Mouse (Mus musculus) heart, adult 11 months (tissue): ENCODE data around the gene Fabp3.

ENCODE experiments used
- DNase-seq: peaks from one replicate; pipeline ENCODE4 v3.0.0; 2022

Gene Fabp3

DNA sequence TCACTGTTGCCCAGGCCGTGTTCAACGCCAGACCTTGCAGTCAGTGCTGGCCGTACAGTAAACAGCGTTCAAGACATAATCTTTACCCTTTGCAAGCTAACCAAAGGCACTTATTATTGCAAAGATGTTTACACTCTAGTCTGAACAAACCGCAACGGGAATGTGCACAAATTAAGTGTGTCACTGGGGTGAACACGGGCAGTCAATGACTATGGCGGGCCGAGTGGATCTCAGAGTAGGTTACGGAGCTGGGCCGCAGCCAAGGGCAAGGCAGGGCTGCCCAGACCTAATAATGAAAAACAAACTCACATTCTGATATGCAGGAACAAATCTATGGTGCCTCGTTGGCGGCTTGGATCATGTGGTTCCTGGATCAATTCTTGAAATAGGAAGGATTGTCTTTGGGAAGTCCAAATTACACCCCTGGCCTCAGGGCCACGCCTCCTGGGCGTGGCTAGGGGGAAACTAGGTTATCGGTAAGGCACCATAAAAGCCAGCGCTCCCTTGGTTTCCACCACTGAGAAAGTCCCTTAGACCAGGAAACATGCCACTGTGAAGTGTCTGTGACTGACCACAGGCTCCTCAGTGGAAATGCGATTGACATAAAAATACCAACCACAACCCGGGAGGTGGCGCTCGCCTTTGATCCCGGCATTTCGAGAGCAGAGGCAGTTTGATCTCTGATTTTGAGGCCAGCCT, 13.2 kb upstream of the Fabp3 start:
- DNase-seq = no peak

DNA sequence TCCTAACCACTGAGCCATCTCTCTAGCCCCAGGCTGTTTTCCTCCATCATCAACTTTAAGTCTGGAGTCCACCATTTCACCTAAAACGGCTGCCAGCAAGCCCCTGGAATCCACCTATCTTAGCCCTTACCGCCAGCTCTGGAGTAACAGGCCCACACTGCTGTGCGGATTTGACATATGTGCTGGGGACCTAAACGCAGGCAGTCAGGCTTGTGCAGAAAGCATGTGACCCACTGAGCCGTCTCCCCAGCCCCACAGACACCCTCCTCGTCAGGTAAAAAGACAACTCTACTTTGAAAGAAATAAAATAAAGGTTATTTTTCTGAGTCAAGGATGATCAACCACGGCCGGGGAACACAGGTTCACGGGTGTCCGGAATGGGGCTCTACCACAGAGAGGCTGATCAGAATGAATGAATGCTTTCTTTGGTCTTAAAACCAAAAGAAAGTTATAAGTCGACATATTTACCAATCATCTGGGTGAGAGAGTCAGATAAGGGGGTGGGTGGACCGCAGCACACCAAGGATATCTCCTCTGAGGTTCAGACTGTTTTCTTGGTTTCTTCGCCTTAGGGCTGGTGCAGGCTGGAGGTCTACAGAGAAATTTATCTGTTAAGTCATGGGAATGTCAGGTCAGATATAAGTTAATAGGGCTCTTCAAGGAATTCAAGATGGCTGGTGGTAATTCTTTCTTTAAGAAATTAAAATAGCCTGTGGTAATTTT, 12.0 kb upstream of the Fabp3 start:
- no peak for DNase-seq

DNA sequence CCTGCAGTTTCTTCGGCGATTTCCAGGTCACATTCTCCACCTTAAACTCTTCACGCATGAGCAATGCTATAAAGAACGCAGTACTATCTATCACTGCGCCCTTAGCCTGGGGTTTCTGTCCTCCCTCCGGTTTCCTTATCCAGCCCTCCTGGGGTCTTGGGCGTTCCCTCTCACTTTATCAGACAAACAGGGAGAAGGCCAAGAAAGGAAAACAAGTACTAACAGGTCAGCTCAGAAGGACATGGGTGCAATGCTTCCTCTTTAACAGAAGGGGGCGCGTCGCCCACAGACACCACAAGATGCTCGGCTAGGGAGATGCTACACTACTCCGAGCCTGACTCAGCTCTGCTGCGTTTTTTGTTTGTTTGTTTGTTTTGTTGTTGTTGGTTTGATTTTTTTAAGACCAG, 11.3 kb upstream of the Fabp3 start:
- no peak for DNase-seq

DNA sequence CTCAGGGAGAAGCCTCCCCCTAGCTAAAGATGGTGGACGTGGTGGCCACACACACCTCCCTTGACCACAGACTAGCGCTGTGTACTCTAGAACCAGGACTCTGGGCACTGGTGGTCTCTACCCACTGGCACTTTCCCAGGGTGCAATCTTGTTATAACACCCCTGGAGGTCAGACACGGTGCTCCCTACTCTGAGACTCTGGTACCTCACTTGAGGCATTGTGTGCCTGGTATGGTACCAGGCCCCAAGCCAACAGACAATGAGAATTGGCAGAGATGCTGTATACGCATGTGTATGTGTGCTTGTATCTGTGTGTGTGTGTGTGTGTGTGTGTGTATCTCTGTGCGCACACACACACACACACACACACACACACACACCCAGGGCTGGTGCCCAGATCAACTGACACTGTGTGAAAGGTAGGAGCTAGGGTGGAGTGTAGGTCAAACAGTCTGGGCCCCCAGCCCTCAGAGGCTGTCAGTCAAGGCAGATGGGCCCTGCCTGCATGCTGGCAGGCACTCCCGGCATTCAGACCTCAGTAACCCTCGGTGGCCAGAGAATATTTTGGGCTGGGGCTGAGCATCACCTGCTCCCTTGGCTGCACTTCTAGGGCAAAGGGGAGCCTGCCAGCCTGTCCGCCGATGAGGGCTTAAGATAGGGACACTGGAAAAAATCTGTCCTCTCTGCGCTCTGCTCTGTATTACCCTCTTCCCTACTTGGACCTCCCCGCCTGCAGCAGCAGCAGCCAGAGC, 9.3 kb upstream of the Fabp3 start:
- peak; percentile 99 for DNase-seq

DNA sequence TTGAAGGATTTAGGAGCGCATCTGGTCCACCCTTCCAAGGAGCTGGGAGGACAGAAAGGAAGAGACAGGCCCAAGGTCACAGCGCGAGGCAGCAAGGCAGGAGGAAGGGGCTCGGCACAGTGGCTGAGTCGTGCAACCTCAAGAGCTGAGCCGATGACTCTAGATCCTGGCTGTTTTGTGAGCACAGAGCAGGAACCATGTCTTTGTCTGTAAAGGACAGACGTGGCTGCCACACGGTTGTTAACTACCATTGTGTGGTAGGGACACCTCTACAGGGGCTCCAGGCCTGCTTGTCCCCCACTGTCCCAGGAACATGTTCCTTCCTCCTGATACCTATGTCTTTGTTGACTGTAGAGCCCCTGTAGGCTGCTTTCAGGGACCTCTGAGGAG, 8.8 kb upstream of the Fabp3 start:
- DNase-seq = peak; percentile 92

DNA sequence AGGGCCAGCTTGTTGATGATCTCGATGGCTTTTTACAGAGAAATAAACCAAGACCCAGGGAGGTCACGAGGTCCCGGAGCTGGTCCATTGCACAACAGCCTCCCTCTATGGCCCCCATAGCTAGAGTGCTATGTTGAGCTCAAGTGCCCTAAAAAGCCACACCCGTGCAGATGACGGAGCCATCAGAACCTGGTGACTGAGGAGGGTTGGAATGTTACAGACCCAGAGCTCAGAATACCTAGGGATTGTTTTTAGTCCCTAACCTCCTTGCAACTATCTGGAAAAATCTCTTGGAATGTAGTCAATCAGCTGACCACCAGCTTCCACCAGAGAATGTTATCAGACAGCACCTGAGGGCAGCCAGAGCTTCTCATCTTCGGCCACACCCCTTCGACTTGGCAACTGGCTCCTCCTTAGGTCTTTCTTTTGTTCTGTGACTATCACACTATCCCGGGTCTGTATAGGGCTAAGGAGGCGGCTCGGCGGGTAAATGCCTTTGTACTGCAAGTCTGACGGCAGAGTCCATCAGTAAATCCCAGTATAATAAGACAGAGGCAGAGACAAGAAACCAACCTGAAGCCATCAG, 6.0 kb upstream of the Fabp3 start:
- DNase-seq = no peak

DNA sequence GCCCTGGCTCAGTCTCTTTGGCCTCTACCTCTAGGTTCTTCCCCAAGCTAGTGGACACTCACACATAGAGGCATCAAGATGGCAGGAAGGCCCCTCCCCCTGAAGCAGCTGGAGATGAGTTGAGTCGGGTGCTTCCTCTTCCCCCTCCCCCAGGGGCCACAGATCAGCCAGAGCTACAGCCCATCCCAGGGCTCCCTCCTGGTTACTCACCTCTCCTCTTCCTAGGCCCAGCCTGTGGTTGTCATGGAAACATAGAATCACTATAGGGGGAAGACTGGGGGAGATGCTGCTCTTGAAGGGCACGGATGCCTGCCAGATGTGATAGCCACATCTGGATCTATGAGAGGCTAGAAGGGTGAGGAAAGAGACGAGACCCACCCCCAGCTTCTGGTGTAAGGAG, 3.6 kb upstream of the Fabp3 start:
- DNase-seq = no peak

DNA sequence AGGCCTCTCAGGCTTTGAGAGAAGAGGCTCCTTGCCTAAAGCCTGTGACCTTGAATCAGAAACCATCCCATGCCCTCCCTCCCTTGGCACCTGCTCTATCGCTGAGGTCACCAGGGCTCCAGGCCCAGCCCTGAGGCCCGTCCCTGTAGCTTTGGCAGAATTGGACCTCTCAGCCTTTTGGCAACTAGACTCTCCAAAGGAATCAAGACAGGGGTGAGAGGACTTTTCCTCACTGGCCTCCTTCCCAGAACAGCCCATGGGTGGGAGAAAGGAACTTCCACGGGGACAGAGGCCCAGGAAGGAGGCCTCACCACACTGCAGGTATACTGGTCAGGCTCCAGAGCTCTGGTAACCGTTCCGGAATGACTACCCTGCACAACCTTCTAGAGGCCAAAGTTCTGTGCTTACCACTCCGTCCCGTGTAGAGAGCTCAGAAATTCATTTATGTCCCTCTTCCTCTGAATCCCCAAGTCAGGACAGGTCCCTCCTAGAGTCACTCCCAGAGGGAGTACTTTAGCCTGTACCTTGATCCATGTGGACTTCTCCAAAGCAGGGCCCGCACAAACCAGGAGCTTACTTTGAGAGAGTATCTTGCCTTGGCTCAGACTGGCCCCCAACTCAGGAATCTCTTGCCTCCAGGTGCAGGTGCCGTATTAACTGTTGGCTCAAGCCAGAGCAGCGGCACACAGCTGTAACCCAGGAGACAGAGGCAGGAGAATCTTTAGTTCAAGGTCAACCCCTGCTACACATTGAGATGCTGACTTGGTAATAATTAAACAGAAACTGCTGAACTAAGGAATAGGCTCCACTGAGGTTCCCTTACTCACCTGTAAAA, 1.4 kb upstream of the Fabp3 start:
- DNase-seq = peak; percentile 98

DNA sequence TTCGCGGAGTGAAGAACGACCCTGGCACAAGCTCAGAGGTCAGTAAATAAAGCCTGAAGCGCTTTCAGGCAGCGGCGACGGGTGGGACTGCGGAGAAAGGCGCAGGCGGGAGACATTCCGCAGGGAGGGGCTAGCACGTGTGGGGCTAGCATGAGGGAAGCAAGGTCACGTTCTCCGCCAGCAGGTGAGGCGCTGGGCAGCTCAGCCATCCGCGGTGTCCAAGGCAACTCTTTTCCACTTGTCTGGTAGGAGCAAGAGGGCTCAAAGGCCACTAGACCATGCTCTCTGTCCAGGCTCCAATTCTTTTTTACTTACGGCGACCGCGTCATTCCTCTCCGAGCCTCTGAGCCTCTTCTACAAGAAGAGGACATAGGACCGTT, 554 bp upstream of the Fabp3 start:
- peak; percentile 97 for DNase-seq

DNA sequence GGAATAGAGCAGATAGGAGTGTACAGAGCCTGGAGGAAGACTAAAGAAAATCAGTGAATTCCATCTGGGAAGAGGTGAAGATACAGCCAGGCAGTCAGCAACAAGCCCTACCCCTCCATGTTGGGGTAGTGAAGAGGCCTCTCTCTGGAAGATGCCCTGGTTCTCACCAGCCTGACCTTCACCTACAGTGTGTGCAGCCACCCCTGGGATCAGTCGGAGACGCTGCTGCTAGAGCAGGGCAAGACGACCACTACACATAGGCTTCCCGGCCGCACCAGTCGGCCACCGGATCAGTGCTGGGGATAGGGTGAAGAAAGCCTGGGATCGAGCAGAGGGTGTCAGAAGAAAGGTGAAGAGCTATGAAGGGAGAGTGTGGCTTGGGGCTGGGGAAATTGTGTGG, 859 bp downstream of the Fabp3 start:
- no peak for DNase-seq

DNA sequence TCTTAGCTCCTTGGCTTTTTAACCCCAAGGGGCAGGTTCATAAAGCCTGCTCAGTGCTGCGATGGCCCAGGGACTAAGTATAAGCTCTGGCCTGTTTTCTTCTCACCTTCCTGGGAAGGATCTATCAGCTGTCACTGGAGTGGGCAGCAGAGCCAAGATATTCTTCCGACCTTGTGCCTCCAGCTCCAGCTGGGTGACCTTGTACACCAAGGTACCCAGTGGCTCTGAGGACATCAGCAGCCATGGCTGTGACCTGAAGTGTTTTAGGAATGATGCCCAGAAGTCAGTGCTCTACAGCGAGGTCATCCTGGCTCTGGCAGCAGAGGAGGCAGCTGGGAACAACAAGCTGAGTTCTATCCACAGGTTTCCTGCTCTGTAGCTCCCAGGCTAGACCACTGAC, 4.1 kb downstream of the Fabp3 start:
- DNase-seq = peak; percentile 98

DNA sequence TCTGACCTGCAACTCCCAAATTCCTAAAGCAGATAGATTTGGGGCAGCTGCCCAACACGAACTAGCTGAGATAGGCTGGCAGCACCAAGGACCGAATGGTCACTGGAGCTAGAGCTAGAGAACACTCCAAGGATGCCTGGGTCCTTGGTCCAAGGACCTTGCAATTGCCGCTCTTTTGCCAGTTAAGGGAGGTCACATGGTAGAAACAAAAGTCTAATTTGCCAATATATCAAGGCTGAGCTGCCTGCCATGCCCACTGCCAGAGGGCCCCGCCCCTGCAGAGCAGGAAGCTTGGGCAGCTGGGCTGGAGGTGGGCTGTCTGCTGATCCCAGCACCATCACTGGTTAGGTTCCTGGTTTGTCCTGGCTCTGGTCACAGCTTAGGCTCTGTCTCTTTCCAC, 5.2 kb downstream of the Fabp3 start:
- no peak for DNase-seq

DNA sequence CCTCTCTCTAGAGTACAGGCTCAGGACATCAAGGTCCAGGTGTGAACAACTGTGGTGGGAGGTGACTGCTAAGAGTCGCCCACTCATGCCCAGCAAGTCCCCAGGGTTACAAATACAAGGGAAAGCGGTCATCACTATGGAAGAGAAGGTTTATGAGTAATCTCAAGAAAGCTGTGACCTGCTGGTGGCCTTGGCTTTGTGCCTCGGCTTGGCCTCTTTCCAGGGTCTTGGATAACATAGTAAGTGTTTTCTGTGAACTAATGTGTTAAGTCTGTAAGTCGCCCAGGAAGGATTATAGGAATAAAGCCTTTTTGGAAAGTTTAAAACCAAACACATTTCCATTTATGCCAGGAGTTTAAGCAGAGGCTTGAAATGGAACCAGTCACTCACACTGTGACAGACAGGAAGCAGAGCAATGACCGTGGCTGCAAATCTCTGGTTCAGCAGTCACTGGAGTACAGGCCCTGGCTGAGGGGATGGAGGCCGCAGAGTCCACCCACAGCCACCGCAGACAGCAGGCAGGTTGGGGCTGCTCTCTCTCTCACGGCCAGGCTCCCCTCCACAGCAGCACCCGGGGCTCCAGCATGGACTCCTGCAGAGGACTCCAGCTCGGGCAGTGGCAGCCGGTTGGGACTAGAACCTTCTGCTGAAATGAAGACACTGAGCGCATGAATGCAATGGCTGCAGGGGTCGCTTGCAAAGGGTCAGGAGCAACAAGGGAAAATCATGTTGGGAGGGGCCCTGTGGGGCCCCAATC, 7.6 kb downstream of the Fabp3 start:
- no peak for DNase-seq

DNA sequence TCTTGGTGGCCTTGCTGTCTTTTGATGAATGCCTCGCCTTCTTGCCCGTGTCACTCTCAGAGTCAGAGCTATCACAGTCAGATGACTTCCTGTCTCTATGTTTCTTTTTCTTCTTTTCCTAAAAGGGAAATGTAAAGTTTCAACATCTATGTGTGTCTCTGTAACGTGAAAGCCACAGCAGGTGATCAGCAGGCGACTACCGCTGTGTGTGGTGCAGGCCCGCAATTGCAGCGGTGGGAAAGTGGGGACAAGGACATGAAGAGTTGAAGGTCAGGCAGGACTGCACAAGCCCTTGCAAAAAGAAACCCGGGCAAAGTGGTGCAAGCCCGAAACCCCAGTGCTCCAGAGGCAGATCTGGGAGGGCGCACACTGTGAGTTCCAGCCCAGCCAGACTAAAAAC, 8.3 kb downstream of the Fabp3 start:
- no peak for DNase-seq

DNA sequence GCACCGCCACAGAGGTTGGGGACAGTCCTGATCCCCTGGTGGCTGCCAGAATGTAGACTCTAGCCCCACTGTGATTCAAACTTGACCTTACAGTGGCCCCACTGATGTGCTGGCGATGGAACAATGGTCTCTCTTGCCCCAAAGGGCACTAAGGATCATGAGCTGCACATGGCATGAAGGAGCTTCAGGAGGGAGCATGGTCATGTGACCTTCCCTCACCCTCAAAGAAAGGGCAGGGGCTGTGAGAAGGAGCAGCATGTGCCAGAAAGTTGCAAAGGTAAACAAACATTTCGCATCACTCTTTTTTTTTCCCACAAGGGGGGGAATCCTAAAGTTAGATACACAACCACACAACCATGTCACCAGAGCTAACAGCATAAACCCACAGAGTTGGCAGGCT, 9.7 kb downstream of the Fabp3 start:
- DNase-seq = no peak

DNA sequence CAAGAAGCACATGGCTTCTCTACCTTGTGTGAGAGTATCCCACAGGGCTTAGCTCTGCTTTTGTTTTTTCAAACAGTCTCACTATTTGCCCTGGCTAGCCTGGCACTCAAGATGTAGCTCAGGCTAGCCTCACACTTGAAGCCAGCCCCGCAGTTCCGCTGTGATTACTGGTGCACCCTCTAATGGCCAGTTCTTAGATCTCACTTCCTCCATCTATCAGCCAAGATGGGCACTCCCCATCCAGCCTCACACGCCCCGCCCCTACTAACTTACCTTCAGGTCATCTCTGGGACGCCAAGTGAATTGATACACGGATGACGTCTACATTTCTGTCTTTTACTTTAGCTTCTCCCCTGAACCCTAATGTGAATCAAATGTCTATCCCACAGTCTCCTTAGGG, 11.2 kb downstream of the Fabp3 start:
- DNase-seq = no peak

DNA sequence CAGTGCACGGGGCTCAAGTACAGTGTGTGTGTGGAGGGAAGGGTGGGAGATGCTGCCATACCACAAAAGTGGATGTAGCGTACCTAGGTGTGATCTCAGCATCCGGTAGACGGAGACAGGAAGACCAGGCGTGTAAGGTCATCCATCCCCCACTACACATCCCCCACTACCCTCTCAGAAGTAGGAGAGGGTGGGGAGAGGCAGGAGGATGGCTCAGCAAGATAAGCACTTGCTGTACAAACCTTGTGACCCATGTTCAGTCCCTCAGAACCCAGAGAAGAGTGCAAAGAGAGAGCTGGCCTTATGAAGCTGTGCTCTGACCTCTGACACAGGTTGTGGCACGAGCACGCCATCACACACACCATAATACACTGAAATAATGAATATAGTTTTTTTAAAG, 13.2 kb downstream of the Fabp3 start:
- no peak for DNase-seq

DNA sequence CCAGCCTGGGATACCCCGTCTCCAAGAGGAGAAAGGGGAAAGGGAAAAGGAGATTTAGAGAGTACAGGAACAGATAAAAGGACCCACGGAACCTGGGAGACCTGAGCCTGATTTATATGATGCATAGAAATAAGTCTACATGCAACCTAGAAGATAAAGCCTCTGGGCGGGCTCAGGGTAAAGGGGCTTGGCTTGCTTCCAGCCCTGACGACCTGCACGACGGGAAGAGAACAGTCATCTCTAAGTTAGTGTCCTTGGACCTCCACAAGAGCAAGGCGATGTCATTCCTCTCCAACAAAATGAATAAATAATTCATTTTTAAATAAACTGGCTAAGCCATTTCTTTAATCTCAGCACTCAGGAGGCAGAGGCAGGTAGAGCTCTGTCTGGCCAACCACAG, 14.2 kb downstream of the Fabp3 start:
- no peak for DNase-seq

DNA sequence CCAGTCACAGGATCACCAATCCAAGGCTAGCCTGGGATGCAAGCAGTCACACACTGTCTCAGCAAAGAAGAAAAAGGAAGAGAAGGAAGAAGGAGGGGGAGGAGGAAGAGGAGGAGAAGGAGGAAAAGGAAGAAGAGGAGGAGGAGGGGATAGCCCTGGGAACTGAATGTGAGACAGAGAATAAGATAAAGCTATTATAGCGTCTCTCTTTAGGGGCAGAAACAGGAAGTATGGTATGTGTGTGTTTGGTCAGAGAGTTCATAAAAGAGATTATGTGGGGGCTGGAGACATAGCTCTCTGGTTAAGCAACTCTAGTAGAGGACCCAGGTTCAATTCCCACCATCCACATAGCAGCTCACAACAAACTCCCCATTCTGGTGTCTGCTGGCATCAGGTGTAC, 14.8 kb downstream of the Fabp3 start:
- DNase-seq = no peak

DNA sequence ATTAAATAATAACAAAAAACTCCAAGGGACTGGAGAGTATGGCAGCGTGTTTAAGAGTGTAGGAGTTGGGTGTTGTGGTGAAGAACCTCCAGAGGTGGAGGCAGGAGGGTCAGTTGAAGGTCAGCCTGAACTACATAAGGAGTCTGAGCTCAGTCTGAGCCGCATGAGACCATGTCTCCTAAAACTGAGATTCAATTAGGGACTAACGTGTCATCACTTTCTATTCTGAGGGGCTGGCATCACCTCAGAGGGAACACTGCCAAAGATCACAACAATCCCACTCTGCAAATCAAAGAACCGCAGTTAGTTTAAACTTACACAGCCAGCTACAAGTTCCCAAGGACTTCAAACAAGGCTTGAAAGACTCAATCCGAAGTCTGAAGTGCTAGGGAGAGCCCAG, 15.2 kb downstream of the Fabp3 start:
- no peak for DNase-seq

DNA sequence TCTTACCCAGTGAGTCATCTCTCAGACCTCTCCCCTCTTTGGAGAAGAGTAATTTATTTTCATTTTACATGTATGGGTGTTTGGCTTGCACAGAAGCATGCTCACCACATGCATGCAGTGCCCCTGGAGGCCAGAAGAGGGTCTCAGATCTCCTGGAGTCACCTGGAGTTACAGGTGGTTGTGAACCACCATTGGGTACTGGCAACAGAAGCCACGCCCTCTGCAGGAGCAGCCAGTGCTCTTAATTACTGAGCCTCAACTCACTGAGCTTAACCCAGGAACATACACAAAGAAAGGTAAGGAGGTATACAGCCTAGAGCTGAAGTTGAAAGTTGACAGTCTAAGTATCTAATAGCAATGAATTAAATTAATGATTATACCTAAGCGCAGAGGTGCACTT, 17.1 kb downstream of the Fabp3 start:
- DNase-seq = peak; percentile 86

DNA sequence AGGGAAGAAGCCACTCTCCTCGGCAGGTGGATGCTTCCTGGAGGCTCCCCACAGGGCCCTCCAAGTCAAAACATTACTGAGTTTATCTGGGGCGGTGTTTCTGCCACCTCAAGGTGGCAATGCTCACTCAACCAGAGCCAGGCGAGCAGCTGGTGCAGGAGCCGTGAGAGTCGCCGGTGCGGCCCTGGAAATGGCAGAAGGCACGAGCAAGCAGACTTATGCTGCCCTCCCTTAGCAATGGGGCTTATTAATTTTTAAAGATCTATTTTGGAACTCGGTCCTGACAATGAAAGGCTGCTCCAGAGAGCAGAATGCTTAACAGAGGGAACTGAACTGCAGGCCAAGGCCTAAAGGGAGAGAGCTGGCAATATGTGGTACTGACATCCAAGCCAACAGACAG, 19.0 kb downstream of the Fabp3 start:
- peak; percentile 89 for DNase-seq
